Mouse (Mus musculus): ENCODE results near the gene Syce3. TPM values are rescaled to one million over a fixed set of nuclear protein-coding genes. Genes with fewer than 3 reads are reported as not detected.

Gene Syce3
- polyA plus RNA-seq, 1 experiment, result not detected

DNA sequence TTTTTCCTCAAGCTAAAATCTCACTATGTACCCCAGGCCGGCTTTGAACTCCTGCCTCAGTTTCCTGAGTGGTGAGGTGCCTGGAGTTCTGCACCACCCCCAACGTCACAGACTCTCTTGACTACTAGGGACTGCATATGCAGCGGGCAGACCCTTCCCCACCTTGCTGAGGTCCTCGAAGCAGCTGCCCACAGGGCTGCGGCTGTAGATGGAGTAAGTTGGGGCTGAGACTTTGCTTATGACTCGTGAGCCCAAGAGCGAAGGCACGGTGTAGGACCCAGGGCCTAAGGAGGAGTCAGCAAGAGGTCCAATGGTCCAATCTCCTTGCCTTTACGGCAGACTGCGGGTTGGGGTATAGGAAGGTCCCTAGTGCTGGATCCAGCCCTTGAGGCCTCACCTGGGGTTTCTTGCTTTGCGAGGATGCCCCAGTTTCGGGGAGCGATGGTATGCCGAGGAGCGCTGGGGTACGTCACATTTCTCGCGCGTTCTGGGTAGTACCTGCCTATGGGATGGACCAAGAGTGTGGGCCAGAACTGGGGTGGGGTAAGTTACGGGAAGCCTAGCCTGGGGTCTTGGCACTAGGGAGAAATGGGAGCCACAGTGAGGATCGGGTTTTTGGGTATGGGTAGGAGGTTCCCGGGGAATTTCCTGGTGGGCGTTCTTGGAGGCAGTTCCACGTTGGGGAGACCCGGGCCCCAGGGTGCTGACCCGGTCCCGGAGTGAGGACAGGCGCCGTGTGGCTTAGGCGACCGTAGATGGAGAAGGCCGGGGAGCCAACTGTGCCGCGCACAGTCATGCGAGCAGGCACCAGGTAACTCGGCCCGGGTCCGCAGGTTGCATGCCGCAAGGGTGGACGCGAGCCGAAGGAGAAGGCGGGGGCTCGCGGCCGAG, 32.1 kb downstream of the Syce3 start:
- Histone ChIP-seq H3K4me1 (ENCODE audit: control insufficient read depth, insufficient read depth, low read length) (peaks cover 4% of the 10 kb centered on the region; the same call in 1 of the 2 replicates), H3K4me3 (ENCODE audit: insufficient read depth, low read depth, low read length) (peak overlapping the region; percentile 44), H3K27ac (ENCODE audit: insufficient read depth, low read depth, low read length) (no peak overlapping the region), H3K27me3 (replicated peaks; ENCODE audit: control insufficient read depth, insufficient read depth, low read length) (no peaks in the 10 kb centered on the region), H3K36me3 (ENCODE audit: control insufficient read depth, insufficient read depth, low read length) (no peaks in the 10 kb centered on the region)
- DNase-seq, result peak; percentile 11
- 22% methylated on average over 46 of the region's 46 CpGs for WGBS
- TF ChIP-seq CTCF (conservative IDR thresholded peaks at IDR 0.05; ENCODE audit: insufficient read depth, insufficient read length, low read depth, low read length), result no peak
- no peak for TF ChIP-seq POLR2A (IDR thresholded peaks at IDR 0.05; ENCODE audit: low read depth, low read length)

DNA sequence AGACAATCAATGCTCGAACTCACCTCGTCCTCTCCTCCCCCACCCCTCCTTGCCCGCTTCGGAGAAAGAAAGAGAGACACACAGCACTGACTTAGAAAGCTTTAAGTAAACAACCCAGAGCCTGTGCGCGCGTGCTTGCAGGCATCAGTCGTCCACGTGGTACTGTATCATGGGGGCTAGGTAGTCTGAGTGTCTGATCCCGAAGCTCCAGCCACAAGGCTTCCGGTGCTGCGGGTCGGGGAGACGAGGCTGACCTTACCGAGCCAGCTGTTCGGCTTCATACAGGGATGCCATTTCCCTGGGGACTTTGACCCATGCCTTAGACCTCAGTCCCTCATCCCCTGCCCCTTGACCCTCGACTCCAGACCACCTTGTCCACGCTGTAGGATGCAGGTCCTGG, 32.9 kb downstream of the Syce3 start:
- peak; percentile 13 for DNase-seq
- Histone ChIP-seq H3K36me3 (ENCODE audit: control insufficient read depth, insufficient read depth, low read length) (no peaks in the 10 kb centered on the region), H3K27me3 (replicated peaks; ENCODE audit: control insufficient read depth, insufficient read depth, low read length) (no peaks in the 10 kb centered on the region), H3K27ac (ENCODE audit: insufficient read depth, low read depth, low read length) (no peak overlapping the region), H3K4me1 (ENCODE audit: control insufficient read depth, insufficient read depth, low read length) (peaks cover 7% of the 10 kb centered on the region; the same call in 1 of the 2 replicates), H3K4me3 (ENCODE audit: insufficient read depth, low read depth, low read length) (no peak overlapping the region)
- 10% methylated on average over 18 of the region's 18 CpGs for WGBS
- TF ChIP-seq CTCF (conservative IDR thresholded peaks at IDR 0.05; ENCODE audit: insufficient read depth, insufficient read length, low read depth, low read length) (no peak), POLR2A (IDR thresholded peaks at IDR 0.05; ENCODE audit: low read depth, low read length) (no peak)

DNA sequence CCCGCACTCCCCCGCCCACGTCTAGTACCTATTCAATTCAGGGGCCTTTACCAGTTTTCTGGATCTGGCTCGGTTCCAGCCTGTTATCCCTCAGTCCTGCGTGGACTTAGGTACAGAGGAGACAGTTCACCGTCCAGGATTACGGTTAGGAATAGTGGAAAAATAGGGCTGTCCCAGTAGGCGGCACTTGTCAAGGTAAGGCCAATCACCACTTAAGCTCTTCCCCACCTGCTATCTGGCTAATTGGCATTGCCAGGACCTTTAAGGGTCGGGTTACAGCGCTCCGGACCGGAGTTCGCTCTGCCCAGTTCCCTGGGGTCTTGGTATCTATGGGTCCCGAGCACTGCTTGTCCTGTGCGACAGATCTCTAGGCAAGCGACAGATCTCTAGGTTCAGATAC, 33.3 kb downstream of the Syce3 start, which contains the start of gene Tymp:
Gene Tymp, minus strand, starts transcription at position 83 of the 400 bp plus-strand sequence.
- TF ChIP-seq POLR2A (IDR thresholded peaks at IDR 0.05; ENCODE audit: low read depth, low read length) (no peak), CTCF (conservative IDR thresholded peaks at IDR 0.05; ENCODE audit: insufficient read depth, insufficient read length, low read depth, low read length) (no peak)
- peaks cover 7% of the 10 kb centered on the region; the same call in 1 of the 2 replicates for H3K4me1 ChIP-seq (ENCODE audit: control insufficient read depth, insufficient read depth, low read length)
- H3K27ac ChIP-seq (ENCODE audit: insufficient read depth, low read depth, low read length), result no peak within 1 kb of the TSS
- H3K27me3 ChIP-seq (replicated peaks; ENCODE audit: control insufficient read depth, insufficient read depth, low read length), result no peaks in the 10 kb centered on the region
- DNase-seq, result peak; percentile 36
- 31% methylated on average over 16 of the region's 16 CpGs for WGBS
- H3K4me3 ChIP-seq (ENCODE audit: insufficient read depth, low read depth, low read length), result no peak within 1 kb of the TSS
- H3K36me3 ChIP-seq (ENCODE audit: control insufficient read depth, insufficient read depth, low read length), result no peaks in the 10 kb centered on the region

DNA sequence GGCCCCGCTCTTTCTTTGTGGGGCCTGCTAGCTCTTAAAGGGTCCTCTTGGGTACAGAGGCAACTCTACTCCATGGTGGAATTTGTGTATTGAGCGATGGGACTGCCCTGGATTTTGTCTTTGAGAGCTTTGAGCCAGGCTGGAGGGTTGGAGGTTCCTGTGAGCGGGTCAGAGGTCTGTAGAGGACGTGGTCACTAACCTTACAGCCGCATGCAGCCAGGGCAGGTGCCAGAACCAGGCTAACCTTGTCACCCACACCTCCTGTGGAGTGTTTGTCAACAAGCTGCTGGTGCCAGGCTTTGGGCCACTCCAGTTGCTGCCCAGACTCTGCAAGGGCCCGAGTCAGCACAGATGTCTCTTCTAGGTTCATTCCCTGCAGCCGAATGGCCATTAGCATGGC, 34.3 kb downstream of the Syce3 start:
- H3K27ac ChIP-seq (ENCODE audit: insufficient read depth, low read depth, low read length), result no peak overlapping the region
- DNase-seq, result peak; percentile 12
- H3K4me1 ChIP-seq (ENCODE audit: control insufficient read depth, insufficient read depth, low read length), result peaks cover 7% of the 10 kb centered on the region; the same call in 1 of the 2 replicates
- WGBS, result 81% methylated on average over 7 of the region's 7 CpGs
- no peaks in the 10 kb centered on the region for H3K27me3 ChIP-seq (replicated peaks; ENCODE audit: control insufficient read depth, insufficient read depth, low read length)
- no peaks in the 10 kb centered on the region; the same call in 1 of the 2 replicates for H3K36me3 ChIP-seq (ENCODE audit: control insufficient read depth, insufficient read depth, low read length)
- no peak overlapping the region for H3K4me3 ChIP-seq (ENCODE audit: insufficient read depth, low read depth, low read length)
- TF ChIP-seq POLR2A (IDR thresholded peaks at IDR 0.05; ENCODE audit: low read depth, low read length) (no peak), CTCF (conservative IDR thresholded peaks at IDR 0.05; ENCODE audit: insufficient read depth, insufficient read length, low read depth, low read length) (no peak)

DNA sequence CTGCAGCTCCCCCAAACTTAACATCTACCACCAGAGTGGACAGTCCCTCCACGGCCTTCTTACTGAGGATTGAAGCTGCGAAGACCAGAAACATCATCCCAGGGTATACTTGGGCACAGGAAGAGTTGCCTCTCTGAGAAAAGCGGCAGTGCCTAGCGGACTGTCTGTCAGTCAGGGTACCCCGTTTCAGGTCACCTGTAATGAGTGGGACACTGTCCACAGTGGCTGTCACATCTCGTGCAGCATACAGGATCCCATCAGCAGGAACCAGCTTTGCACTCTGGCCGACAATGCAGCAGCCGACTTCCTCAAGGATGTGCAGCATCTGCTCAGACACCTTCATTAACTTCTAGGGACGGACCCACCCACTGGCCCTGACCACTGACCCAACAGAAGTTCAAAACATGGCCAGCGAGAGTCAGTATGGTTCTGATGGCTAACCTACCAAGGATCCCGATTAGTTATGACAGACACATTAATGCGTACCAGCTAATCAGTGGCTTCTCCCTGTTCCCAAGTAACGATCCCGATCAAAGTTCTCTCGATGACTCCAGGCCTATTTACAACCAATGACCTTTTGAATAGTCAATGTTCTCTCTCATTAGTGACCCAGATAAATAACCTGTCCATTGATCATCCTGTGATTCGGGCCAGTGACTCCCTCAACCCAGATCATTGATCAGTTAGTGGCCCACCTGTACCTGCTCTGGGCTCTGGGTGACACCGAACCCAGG, 35.3 kb downstream of the Syce3 start:
- no peaks in the 10 kb centered on the region for H3K27me3 ChIP-seq (replicated peaks; ENCODE audit: control insufficient read depth, insufficient read depth, low read length)
- H3K27ac ChIP-seq (ENCODE audit: insufficient read depth, low read depth, low read length), result no peak overlapping the region

DNA sequence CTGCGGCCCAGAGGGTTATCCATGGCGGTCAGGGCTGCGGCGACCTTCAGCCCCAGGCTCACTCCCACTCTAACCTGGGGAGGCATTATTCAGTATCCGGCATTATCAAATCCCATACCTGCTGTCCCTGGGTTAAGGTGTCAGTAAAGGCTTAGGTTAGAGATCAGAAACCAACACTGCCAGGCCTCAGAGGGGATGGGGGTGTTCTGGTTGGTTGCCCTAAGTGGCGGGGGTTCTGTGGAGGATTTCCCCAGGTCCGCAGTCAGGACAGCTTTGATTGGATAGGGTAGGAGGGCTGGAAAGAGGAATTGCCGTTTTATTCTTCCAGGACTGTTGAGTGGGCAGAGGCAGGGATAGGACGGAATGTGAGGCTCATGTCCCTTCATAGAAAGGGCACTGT, 36.0 kb downstream of the Syce3 start:
- no peak overlapping the region for H3K27ac ChIP-seq (ENCODE audit: insufficient read depth, low read depth, low read length)
- 38% methylated on average over 9 of the region's 9 CpGs for WGBS
- no peak for DNase-seq
- TF ChIP-seq POLR2A (IDR thresholded peaks at IDR 0.05; ENCODE audit: low read depth, low read length), result no peak
- no peaks in the 10 kb centered on the region; the same call in 1 of the 2 replicates for H3K36me3 ChIP-seq (ENCODE audit: control insufficient read depth, insufficient read depth, low read length)
- H3K4me1 ChIP-seq (ENCODE audit: control insufficient read depth, insufficient read depth, low read length), result peaks cover 7% of the 10 kb centered on the region; the same call in 1 of the 2 replicates
- no peaks in the 10 kb centered on the region for H3K27me3 ChIP-seq (replicated peaks; ENCODE audit: control insufficient read depth, insufficient read depth, low read length)
- peak overlapping the region; percentile 76 for H3K4me3 ChIP-seq (ENCODE audit: insufficient read depth, low read depth, low read length)

More for the DNA sequence above, 35.3 kb downstream of the Syce3 start:
- no peak overlapping the region for H3K4me3 ChIP-seq (ENCODE audit: insufficient read depth, low read depth, low read length)
- no peaks in the 10 kb centered on the region; the same call in 1 of the 2 replicates for H3K36me3 ChIP-seq (ENCODE audit: control insufficient read depth, insufficient read depth, low read length)
- DNase-seq, result no peak
- 91% methylated on average over 17 of the region's 17 CpGs for WGBS
- H3K4me1 ChIP-seq (ENCODE audit: control insufficient read depth, insufficient read depth, low read length), result peaks cover 7% of the 10 kb centered on the region; the same call in 1 of the 2 replicates
- no peak for TF ChIP-seq POLR2A (IDR thresholded peaks at IDR 0.05; ENCODE audit: low read depth, low read length)
- no peak for TF ChIP-seq CTCF (conservative IDR thresholded peaks at IDR 0.05; ENCODE audit: insufficient read depth, insufficient read length, low read depth, low read length)
